Mouse (Mus musculus): ENCODE data around the gene Babam1.
"Not testable (repeated sequence)": the region's sequence is repeated elsewhere in the genome, so short reads cannot be mapped to it uniquely, and the experiment has no call there.

Gene Babam1

DNA sequence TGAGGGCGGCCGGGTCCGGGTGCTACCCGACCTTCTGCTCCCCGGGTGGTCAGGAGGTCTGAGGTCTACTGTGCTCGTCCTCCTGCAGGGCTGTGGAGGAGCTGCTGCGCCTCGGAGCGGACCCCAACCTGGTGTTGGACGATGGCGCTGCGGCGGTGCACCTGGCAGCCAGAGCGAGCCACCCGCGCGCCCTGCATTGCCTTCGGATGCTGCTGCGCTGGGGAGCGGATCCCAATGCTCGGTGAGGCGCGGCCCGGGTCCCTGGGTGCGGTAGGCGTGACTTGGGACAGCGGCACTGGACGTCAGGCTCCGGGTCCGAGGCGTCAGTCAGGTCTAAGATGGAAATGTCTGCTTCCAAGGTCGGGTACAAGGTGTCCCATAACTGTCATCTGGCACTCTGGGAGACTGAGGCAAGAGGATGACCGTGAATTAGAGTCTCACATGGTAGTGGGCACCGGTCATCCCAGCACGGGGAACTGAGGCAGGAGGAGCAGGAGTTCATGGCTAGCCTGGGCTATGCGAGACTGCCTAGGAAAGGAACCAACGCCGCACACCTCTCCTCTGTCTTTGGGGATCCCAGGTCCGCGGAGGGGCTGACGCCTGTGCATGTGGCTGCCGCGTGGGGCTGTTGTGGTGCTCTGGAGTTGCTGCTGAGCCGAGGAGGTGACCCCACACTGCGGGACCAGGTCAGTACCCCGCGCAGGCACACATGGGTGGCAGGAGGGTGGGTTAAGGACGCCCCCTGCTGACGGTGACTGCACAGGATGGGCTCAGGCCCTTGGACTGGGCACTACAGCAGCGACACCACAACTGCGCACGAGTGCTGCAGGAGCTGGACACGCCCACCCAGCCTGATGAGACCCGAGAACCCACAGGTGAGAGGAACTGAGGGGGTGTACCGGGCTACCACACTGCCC is 9.7 kb downstream of the Babam1 start:
- peak in 1 of 2 experiments; percentile 46 for DNase-seq (ENCODE audit: low spot score in 2 of 2)

DNA sequence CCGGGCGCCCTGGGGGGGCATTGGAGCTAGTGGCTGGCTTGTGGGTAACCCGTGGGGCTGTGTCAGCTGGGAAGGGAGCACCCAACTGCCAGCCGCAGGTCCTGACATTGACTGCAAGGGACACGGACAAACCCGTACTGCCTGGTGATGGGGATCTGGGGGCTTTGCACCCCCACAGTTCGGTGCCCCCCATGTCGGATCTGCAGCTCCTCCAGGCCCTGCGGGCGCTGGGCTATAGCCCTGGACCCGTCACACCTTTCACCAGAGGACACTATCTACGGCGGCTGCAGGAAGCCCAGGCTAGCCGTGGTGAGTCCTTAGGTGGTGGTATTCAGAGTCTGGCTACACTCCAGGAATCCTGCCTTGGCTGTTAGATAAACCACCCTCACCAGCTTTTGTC is 10.8 kb downstream of the Babam1 start:
- peak in 1 of 2 experiments; percentile 17 for DNase-seq (ENCODE audit: low spot score in 2 of 2)

DNA sequence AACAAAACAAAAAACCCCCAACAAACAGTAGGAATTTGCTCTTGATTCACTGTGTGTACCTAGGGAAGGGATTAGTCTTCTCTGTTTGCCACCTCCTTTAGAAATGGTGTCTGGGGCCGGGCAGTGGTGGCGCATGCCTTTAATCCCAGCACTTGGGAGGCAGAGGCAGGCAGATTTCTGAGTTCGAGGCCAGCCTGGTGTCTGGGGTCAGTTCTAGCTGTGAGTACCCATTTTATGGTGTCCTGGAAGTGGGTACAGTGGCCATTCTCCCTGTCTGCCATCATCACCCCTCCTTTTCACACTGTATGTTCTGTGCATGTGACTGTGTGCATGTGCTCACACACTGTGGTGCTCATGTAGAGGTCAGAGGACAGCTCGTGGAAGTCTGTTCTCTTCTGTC is 11.6 kb downstream of the Babam1 start:
- DNase-seq (ENCODE audit: low spot score in 2 of 2), result no peak

DNA sequence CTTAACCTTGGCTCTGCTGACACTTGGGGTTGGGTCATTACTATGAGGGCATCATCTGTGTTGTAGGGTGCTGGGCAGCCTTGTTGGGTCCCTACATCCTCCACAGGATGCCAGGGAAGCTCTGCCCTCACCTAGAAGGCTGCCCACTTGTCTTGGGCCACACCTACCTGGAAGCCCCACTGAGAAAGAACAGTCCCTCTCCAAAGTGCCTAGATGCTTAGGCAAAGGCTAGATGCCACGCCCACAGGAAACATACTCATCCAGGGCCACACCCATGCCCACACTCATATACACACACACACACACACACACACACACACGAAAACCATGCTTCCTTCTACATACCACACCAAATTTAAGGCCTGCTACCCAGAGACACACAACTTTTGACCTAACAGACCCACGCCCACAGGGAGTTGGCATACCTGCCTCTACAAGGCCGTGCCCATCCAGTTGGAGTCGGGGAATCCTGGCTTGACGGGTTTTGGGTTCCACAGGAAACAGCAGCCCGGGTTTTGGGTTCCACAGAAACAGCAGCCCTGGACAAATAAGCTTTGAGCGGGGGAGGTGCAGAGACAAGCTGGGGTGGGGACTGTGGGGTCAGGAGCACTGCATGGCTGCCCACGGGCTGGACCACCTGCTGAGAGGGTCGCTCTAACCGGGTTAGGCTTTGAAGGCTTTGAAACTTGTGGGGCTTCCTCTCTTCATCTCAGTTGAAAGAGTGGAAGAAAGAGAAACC is 15.0 kb downstream of the Babam1 start:
- no peak for DNase-seq (ENCODE audit: low spot score in 2 of 2)

DNA sequence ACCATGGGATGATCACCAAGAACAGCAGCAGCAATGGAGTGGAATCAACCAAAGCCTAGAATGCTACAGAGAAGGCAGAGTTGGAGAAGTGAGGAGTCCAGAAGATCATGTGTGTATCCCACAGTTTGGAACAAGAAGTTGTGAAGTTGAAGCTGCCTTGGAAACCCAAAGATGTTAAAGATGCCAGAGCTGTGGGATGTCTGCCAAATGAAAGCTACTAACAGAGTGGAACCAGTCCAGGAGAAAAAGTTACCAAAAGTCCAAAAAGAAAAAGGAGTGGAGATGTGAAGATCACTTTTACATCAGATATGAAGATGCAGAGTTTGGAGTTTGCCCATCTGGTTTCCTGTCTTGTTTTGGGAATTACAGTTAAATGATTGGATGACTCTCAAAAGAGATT is 25.5 kb downstream of the Babam1 start:
- no peak for DNase-seq (ENCODE audit: low spot score in 2 of 2)

DNA sequence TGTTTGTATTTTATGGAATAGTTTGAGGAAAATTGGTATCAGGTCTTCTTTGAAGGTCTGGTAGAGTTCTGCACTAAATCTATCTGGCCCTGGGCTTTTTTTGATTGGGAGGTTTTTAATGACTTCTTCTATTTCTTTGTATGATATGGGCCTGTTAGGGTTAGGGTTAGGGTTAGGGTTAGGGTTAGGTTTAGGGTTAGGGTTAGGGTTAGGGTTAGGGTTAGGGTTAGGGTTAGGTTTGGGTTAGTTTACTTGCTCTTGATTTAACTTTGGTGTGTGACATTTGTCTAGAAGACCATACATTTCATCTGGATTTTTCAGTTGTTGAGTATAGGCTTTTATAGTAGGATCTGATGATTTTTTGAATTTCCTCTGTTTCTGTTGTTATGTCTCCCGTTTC is 36.3 kb downstream of the Babam1 start:
- DNase-seq (ENCODE audit: low spot score in 2 of 2), result not testable (repeated sequence)

DNA sequence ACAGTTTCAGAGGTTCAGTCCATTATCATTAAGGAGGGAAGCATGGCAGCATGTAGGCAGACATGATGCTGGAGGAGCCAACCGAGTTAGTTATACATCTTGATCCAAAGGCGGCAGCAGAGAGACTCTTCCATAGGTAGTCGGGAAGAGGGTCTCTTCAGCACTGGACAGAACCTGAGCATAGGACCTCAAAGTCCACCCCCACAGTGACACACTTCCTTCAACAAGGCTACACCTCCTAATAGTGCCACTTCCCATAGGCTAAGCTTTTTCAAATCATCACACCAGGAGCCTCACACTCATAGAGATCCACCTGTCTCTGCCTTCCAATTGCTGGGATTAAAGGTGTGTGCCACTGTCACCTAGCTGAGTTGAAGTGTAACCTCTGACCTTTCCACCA is 40.4 kb downstream of the Babam1 start:
- DNase-seq (ENCODE audit: low spot score in 2 of 2), result no peak

DNA sequence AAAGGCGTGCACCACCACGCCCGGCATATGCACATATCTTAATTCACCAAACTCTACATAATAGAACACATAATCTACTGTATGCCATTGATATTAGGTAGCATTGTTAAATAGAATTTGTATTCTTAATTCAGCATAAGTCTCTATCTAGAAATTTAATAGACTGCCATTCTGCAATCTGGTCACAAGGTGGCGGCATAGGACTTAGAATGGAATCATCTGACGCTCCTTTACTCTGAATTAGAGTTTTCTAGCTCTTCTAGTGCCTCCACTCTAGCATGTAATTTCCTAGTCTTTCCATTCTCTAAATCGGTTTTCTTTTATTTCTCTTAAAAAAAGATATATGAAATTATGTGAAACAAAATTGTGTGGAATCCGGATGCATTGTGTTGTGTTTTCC is 44.7 kb downstream of the Babam1 start:
- DNase-seq (ENCODE audit: low spot score in 2 of 2), result no peak

DNA sequence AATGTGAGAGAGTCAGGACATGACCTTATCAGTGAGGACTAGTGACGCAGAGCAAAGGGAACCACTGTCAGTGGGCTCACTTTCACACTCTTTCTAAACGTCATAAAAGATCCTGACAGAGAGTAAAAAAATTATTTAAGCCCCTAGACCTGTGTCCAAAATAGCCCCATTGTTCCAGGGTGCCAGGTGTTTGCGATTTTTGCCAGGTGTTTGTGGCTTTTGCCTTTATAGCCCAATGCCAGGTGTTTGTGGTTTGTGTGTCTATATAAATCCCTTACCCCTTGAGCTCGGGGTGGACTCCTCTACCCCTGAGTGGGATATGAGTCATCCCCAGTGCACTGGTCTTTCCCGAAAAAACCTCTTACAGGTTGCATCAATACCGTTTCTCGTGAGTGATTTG is 48.4 kb downstream of the Babam1 start:
- no peak for DNase-seq (ENCODE audit: low spot score in 2 of 2)

DNA sequence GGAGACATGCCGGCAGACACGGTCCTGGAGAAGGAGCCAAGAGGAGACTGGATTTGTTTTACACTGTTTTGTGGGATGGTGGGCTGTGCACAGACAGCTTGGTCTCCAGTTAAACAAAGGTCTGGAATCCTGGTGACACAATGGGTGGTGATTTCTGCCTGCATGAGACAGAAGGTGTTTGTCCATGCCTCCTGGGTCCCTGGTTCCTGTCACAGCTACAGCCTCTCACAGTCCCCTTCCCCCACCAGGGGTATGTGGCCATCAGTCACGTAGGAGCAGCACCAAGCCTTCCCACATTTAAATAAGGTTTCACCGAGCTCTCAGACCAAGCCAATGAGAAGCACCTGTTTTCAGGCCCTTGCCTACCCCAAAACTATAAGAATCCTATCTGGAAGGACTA is 54.7 kb downstream of the Babam1 start:
- no peak for DNase-seq (ENCODE audit: low spot score in 2 of 2)

DNA sequence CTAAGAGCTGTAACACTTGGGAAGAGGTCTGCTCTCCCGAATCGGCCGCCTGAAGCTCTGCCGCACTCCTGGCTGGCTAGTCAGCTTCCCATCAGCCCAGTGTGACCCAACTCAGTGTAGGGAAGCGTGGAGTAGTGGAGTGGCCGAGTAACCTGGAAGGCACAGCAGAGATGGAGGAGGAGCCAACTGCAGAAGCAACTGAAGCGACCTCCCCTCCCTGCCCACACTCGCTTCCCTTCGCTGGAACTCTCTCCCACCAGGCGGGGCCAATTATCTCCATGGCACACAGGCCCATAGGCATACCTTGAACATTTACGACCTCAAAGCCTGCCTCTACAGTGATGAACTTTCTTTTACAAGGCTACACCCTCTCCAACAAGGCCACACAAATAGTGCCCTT is 55.1 kb downstream of the Babam1 start:
- DNase-seq (ENCODE audit: low spot score in 2 of 2), result no peak

DNA sequence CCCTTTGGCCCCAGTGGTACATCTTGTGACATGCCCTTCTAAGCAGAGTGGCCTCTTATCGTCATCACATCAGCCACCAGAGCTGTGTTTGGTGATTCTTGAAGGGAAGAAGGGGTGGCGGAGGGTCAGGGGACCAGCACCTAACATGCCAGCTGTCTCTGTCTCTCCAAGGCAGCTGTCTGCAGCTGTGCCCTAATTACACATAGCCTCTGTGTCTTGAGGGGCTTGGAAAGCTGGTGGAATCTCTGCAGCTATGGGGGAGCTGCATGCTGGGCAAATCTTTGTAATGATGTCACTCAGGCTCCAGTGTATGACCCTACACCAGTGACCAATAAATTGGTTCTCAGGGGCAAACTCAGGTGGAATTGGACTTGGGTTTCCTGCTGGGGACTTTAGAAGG is 56.0 kb downstream of the Babam1 start:
- DNase-seq (ENCODE audit: low spot score in 2 of 2), result no peak

All from urinary bladder, postnatal 4 days (tissue).